Mouse (Mus musculus) stomach, postnatal 0 days (tissue): ENCODE data around the gene Vps9d1.

Source experiments
- CTCF ChIP-seq: IDR thresholded peaks from 2 replicates; pipeline ENCODE4 v1.5.1; 2016; ENCODE audit warnings: antibody characterized with exemption, low read depth, mild to moderate bottlenecking, moderate library complexity
- EP300 ChIP-seq: optimal IDR thresholded peaks from 2 replicates; pipeline ENCODE3; 2016; ENCODE audit warnings: antibody characterized with exemption

- TF ChIP-seq EP300, result no peak
- TF ChIP-seq CTCF, result no peak
Measured at GRCm38 (mm10) chr8:123298301-123298700, 44.2 kb upstream of the Vps9d1 start.
